Mouse (Mus musculus) 3T3-L1 (cell line): Measurements from ENCODE around the gene Polr1a.

Experiments used
- DNase-seq: peaks from one replicate; pipeline ENCODE4 v3.0.0-alpha.2; 2015; ENCODE audit warnings: low read depth, low spot score

The Polr1a gene

GRCm38 (mm10) chr6:71997215-71997614 lies 88.4 kb downstream of the Polr1a start:
- DNase-seq, result no peak

GRCm38 (mm10) chr6:71999917-72000512 lies 91.2 kb downstream of the Polr1a start:
- DNase-seq, result no peak

- no peak for DNase-seq
Observed at GRCm38 (mm10) chr6:72001220-72001777, 92.4 kb downstream of the Polr1a start.

GRCm38 (mm10) chr6:72007411-72008212 lies 98.8 kb downstream of the Polr1a start:
- DNase-seq, result peak; percentile 81

GRCm38 (mm10) chr6:72008213-72008655 lies 99.4 kb downstream of the Polr1a start:
- peak; percentile 75 for DNase-seq

GRCm38 (mm10) chr6:72009454-72009853 lies 100.6 kb downstream of the Polr1a start:
- no peak for DNase-seq

- no peak for DNase-seq
Observed at GRCm38 (mm10) chr6:72014033-72014432, 105.2 kb downstream of the Polr1a start.

GRCm38 (mm10) chr6:72018052-72018451 lies 109.2 kb downstream of the Polr1a start:
- DNase-seq, result no peak

GRCm38 (mm10) chr6:72025497-72025896 lies 116.6 kb downstream of the Polr1a start:
- DNase-seq, result no peak

GRCm38 (mm10) chr6:72028079-72028478 lies 119.2 kb downstream of the Polr1a start:
- no peak for DNase-seq

- DNase-seq, result no peak
Observed at GRCm38 (mm10) chr6:72029674-72030073, 120.8 kb downstream of the Polr1a start.
